ENCODE assay signal across 8 mouse cellular contexts in genomic region chr17:34932287-34932686, GRCm38 (mm10). TPM values are rescaled to one million over a fixed set of nuclear protein-coding genes. Genes with fewer than 3 reads are reported as not detected.
DNase-seq lines count a peak whose midpoint lies in the region; ATAC-seq and TF ChIP-seq lines count a peak whose summit lies in the region.

No protein-coding gene starts in this region.

- no peaks in the 10 kb centered on the region for H3K9me3 ChIP-seq in limb, embryonic 15.5 days
- H3K9me3 ChIP-seq in stomach, embryonic 16.5 days (replicated peaks; ENCODE audit: control insufficient read depth, low read length), result no peaks in the 10 kb centered on the region

- 82% methylated on average over 8 of the region's 8 CpGs for WGBS in cerebellum, adult 2 months
- 83% methylated on average over 8 of the region's 8 CpGs for whole genome bisulfite sequencing in limb, embryonic 15.5 days
- WGBS in stomach, embryonic 16.5 days, result 64% methylated on average over 8 of the region's 8 CpGs

- TF ChIP-seq CTCF in cerebellum, adult 2 months (IDR thresholded peaks at IDR 0.05; ENCODE audit: borderline replicate concordance, insufficient read depth, low read depth, low read length), result no peak

- peaks cover 16% of the 10 kb centered on the region for H3K36me3 ChIP-seq in limb, embryonic 15.5 days
- no peaks in the 10 kb centered on the region for H3K36me3 ChIP-seq in stomach, embryonic 16.5 days (ENCODE audit: control insufficient read depth, insufficient read depth, low read length)

- H3K27ac ChIP-seq in cerebellum, adult 2 months (ENCODE audit: insufficient read depth, low read length), result no peak overlapping the region
- H3K27ac ChIP-seq in limb, embryonic 15.5 days, result no peak overlapping the region
- no peak overlapping the region for H3K27ac ChIP-seq in stomach, embryonic 16.5 days (ENCODE audit: low read length)

- peak overlapping the region; percentile 92 for H3K4me2 ChIP-seq in limb, embryonic 15.5 days
- peak overlapping the region; percentile 99 for H3K4me2 ChIP-seq in stomach, embryonic 16.5 days (ENCODE audit: low read depth, low read length)

- no peak for ATAC-seq in cerebellum, adult (ENCODE audit: insufficient number of reproducible peaks, low FRiP score, low TSS enrichment)
- ATAC-seq in limb, embryonic 15.5 days (ENCODE audit: insufficient number of reproducible peaks, low FRiP score, low TSS enrichment, low read depth), result no peak
- ATAC-seq in stomach, embryonic 16.5 days (ENCODE audit: insufficient read depth, low FRiP score), result no peak

- no peak for DNase-seq in cerebellum, adult 2 months
- peak; percentile 60 to 72 for DNase-seq in spleen, postnatal 36 days (ENCODE audit: low spot score in 2 of 2)
- no peak for DNase-seq in spleen, postnatal 4 days (ENCODE audit: low spot score in 2 of 2)
- no peak for DNase-seq in adrenal gland, adult 18-20 months (ENCODE audit: low spot score in 2 of 2)
- DNase-seq in kidney, postnatal 10 days, result no peak

- TF ChIP-seq POLR2A in cerebellum, adult 2 months (IDR thresholded peaks at IDR 0.05; ENCODE audit: borderline replicate concordance, insufficient read depth, low read length), result no peak

- H3K4me3 ChIP-seq in cerebellum, adult 2 months (replicated peaks; ENCODE audit: insufficient read depth, low read depth, low read length), result peak overlapping the region; percentile 84
- H3K4me3 ChIP-seq in limb, embryonic 15.5 days, result peak overlapping the region; percentile 54
- H3K4me3 ChIP-seq in stomach, embryonic 16.5 days (replicated peaks; ENCODE audit: low read length), result peak overlapping the region; percentile 83

- H3K4me1 ChIP-seq in cerebellum, adult 2 months (ENCODE audit: control insufficient read depth, insufficient read depth, low read length), result no peaks in the 10 kb centered on the region; the same call in 1 of the 2 replicates
- H3K4me1 ChIP-seq in limb, embryonic 15.5 days, result peaks cover 16% of the 10 kb centered on the region
- peaks cover 7% of the 10 kb centered on the region for H3K4me1 ChIP-seq in stomach, embryonic 16.5 days (ENCODE audit: control insufficient read depth, insufficient read depth, low read length)

- H3K27me3 ChIP-seq in cerebellum, adult 2 months (ENCODE audit: control insufficient read depth, insufficient read depth, low read length), result no peaks in the 10 kb centered on the region
- H3K27me3 ChIP-seq in limb, embryonic 15.5 days, result no peaks in the 10 kb centered on the region
- no peaks in the 10 kb centered on the region for H3K27me3 ChIP-seq in stomach, embryonic 16.5 days (ENCODE audit: control insufficient read depth, insufficient read depth, low read length)

- H3K9ac ChIP-seq in limb, embryonic 15.5 days, result 0 out of 2 replicates have a peak overlapping the region, but pooled peaks have one; percentile 60
- peak overlapping the region; percentile 85 for H3K9ac ChIP-seq in stomach, embryonic 16.5 days (ENCODE audit: low read length)

RNA-seq across cellular contexts. Expression of gene Neu1, which starts 1.2 kb away (rescaled TPM):
- polyA plus RNA-seq in cerebellum, adult 2 months (2012; rRNA removed), result 58.7 and 60.9 TPM in 2 replicates
- polyA plus RNA-seq in limb, embryonic 15.5 days (2015; fragmentation: Nextera tagmentation; extraction: Ambion mirVana), result 20.1 and 20.5 TPM in 2 replicates
- 36.7 and 40.6 TPM in 2 replicates for polyA plus RNA-seq in stomach, embryonic 16.5 days (2015; fragmentation: Nextera tagmentation; extraction: Ambion mirVana)
- total RNA-seq in adrenal gland, adult 18-20 months (2021), result 10 to 100 TPM; 22.5 to 24.3 TPM

RNA-seq across cellular contexts. Expression of gene Slc44a4, which starts 18.0 kb away (rescaled TPM):
- polyA plus RNA-seq in cerebellum, adult 2 months (2012; rRNA removed), result 0.05 TPM in 1 of 2 replicates, not detected in the other
- 0.17 TPM in 1 of 2 replicates, not detected in the other for polyA plus RNA-seq in limb, embryonic 15.5 days (2015; fragmentation: Nextera tagmentation; extraction: Ambion mirVana)
- polyA plus RNA-seq in stomach, embryonic 16.5 days (2015; fragmentation: Nextera tagmentation; extraction: Ambion mirVana), result 19.3 and 21.1 TPM in 2 replicates
- under 1 TPM; 0.30 to 0.51 TPM for total RNA-seq in adrenal gland, adult 18-20 months (2021)

RNA-seq across cellular contexts. Expression of gene Hspa1b, which starts 26.8 kb away (rescaled TPM):
- 4.6 and 9.2 TPM in 2 replicates for polyA plus RNA-seq in cerebellum, adult 2 months (2012; rRNA removed)
- 3.3 and 3.6 TPM in 2 replicates for polyA plus RNA-seq in limb, embryonic 15.5 days (2015; fragmentation: Nextera tagmentation; extraction: Ambion mirVana)
- polyA plus RNA-seq in stomach, embryonic 16.5 days (2015; fragmentation: Nextera tagmentation; extraction: Ambion mirVana), result 0.94 and 1.4 TPM in 2 replicates
- total RNA-seq in adrenal gland, adult 18-20 months (2021), result 100 to 1,000 TPM; 635 to 643 TPM

RNA-seq across cellular contexts. Expression of gene Ehmt2, which starts 34.0 kb away (rescaled TPM):
- 174 and 182 TPM in 2 replicates for polyA plus RNA-seq in cerebellum, adult 2 months (2012; rRNA removed)
- 64.6 and 78.1 TPM in 2 replicates for polyA plus RNA-seq in limb, embryonic 15.5 days (2015; fragmentation: Nextera tagmentation; extraction: Ambion mirVana)
- polyA plus RNA-seq in stomach, embryonic 16.5 days (2015; fragmentation: Nextera tagmentation; extraction: Ambion mirVana), result 61.0 and 61.1 TPM in 2 replicates
- total RNA-seq in adrenal gland, adult 18-20 months (2021), result 100 to 1,000 TPM; 101 to 144 TPM

RNA-seq across cellular contexts. Expression of gene C2, which starts 34.2 kb away (rescaled TPM):
- 2.3 and 2.9 TPM in 2 replicates for polyA plus RNA-seq in cerebellum, adult 2 months (2012; rRNA removed)
- 4.6 and 5.2 TPM in 2 replicates for polyA plus RNA-seq in limb, embryonic 15.5 days (2015; fragmentation: Nextera tagmentation; extraction: Ambion mirVana)
- polyA plus RNA-seq in stomach, embryonic 16.5 days (2015; fragmentation: Nextera tagmentation; extraction: Ambion mirVana), result 4.4 and 5.5 TPM in 2 replicates
- 10 to 100 TPM; 88.3 to 89.2 TPM for total RNA-seq in adrenal gland, adult 18-20 months (2021)

Comparison
In these comparisons a context has a peak if more than half of its experiments do, and no peak if none do; other contexts are left out.
1. DNase-seq: peak in spleen, postnatal 36 days (2 of 2); none in cerebellum, adult 2 months (0 of 2), spleen, postnatal 4 days (0 of 2), adrenal gland, adult 18-20 months (0 of 2) and kidney, postnatal 10 days (single experiment).
2. RNA of gene Slc44a4, which starts 18.0 kb away (polyA plus RNA-seq): 19.3 to 21.1 TPM in stomach, embryonic 16.5 days; 0.17 TPM in limb, embryonic 15.5 days and 0.05 TPM in cerebellum, adult 2 months; every median in the first group is over 10 times any median in the second.
3. Peak in every context shown above with its lines, with median percentiles within 50 percentile points of each other: H3K4me3 ChIP-seq.